Mouse (Mus musculus) left cerebral cortex, adult 18-20 months (tissue): ENCODE data around the gene Grik1. TPM values are rescaled to one million over a fixed set of nuclear protein-coding genes. Genes with fewer than 3 reads are reported as not detected.

Source experiments
- DNase-seq, 2 experiments: peaks; one replicate each; pipeline ENCODE4 v3.0.0; 2021 to 2022; ENCODE audit warnings: low spot score in 2 of 2, mixed read lengths in 1 of 2
- total RNA-seq, 2 experiments: library from RNA; stranded (reverse); gene quantifications; 2 replicates each; pipeline ENCODE4 v1.2.3; 2021

The Grik1 gene
- total RNA-seq, 2 experiments from 2014 or later: 15.0 to 16.4 TPM

DNA sequence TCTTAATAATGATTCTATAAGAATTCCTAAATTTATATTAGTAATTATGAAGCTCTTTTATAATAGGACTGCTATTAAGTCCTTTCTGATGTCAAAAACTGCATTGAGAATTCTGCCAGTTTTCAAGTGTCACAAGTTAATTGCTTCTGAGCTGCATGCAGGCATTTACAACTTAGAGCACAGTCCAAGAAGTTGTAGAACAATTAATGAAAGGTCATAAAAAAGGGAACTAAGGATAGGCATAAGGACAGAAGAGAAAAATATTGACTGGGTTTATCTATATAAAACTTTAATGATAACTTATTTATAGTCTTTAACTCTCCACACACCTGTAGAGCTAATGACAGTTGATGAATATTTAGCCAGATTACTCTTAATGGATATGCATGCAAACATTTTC is 123.5 kb downstream of the Grik1 start:
- no peak for DNase-seq

DNA sequence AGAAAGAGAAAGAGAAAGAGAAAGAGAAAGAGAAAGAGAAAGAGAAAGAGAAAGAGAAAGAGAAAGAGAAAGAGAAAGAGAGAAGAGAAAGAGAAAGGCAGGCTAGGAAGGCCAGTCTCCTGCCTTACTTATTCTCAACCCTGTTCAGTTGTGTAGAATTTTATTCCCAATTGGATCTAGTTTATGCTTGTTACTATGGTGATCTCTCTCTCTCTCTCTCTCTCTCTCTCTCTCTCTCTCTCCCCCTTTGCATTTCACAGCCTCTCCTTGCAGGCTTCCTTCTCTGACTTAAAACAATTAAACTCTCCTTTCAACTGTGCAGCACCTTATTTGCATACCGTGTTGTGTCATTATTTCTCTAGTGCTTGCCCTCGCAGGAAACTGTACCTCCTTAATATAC is 147.5 kb downstream of the Grik1 start:
- no peak for DNase-seq

DNA sequence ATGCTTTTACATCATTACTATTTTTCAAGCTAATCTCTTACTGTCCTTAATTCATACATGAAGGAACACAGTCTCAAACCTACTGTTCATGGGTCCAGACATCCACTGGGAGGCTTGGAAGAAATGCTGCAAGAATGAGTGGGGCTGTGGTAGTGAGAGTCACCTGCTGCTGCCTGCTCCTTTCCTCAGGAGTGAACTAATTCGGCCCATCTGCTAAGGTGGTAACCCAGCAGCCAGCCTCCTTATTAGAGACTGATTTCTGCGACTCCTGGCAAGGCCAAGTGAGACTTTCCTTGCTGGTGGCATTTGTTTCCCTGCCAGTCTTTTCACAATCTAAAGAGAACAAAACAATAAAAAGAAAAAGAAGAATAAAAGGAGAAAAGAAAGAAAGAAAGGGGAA is 147.9 kb downstream of the Grik1 start:
- DNase-seq: no peak

GRCm38 (mm10) chr16:88141594-88141993 is 148.5 kb downstream of the Grik1 start:
- DNase-seq: no peak

DNA sequence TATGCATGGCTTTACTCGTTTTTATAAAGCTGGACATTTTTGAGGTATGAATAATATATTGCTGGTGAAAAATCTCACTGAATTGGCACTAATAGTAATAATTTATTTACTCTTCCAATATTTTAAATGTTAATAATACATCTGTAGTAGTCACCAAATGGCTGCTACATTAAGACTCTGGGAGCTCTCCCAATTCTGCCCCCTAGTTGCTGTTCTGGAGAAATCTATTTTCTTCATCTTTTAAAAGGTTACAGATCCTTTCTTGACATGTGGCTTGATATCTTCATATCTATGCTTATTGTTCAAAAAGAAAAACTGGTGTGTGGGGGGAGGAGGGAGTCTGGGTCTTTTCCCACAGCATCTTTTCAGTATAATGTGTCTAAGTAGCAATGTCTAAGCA is 151.2 kb downstream of the Grik1 start:
- no peak for DNase-seq

- no peak for DNase-seq
These were observed 157.1 kb downstream of the Grik1 start for GRCm38 (mm10) chr16:88132919-88133318.

- no peak for DNase-seq
These were observed 159.0 kb downstream of the Grik1 start for GRCm38 (mm10) chr16:88131103-88131502.

- no peak for DNase-seq
These were observed 165.0 kb downstream of the Grik1 start for GRCm38 (mm10) chr16:88125098-88125497.

DNA sequence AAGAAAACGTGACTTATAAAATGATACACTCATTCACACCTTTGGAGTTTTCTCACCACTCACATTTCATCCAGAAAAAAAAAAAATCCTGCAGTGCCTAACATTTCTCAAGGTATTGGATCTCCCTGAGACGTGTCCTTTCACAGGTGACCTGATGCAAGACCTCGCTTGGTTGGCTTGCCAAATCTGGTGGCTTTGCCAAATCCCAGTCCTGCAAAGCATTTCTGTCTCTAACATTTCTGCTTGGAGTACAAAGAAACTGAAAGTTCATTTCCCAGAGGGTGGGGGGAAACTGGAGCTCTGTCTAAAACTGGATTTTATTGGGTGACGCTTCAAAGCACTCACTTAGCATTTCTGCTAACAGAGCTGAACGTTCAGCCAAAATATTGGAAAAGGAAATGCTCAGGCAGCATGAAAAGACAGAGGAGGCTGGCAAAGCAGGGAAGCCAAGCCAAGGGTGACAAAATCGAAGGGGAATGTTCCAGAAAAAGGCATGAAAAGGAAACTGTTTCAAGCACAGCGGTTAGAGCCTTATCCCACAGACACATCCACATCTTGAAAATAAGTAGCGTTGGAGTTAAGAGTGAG is 177.4 kb downstream of the Grik1 start:
- DNase-seq: no peak

DNA sequence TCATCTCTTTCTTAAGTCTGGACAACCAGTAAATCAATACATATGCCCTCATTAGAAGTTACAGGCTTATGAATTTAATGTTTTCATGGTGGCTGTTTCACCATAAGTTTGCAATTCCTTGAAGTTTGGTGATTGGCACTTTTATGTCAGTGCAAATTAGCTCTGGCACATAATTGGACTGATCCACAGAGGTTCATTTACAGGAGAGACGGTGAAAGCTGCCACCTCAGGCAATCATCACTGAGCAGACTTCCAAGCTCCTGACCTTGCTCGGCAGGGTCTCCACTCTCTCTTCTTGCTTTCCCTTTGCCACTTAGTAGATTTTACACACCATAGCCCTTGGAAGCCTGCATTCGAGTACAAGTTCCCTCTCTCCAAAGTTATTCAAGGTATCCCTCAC is 178.6 kb downstream of the Grik1 start:
- DNase-seq: no peak

GRCm38 (mm10) chr16:88094206-88094789 is 195.8 kb downstream of the Grik1 start:
- no peak for DNase-seq

DNA sequence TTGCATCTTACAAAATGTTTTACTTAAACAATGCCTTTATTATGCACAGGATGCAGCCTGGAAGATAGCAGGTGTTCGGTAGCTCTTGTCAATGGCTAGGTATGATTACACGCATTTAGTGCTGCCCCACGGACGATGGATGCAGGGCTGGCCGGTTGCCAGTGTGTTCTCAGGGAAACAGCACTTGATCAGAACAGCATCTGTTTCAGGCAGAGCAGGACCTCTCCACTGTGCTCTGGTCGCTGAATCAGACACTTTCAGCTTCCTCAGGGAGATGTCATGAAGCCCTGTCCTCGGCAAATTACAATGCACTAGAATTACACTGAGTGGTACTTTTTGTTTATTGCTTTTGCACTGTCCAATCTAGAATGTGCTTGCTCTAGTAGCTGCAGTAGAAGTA is 202.8 kb downstream of the Grik1 start:
- DNase-seq: no peak

- DNase-seq: no peak
These were observed 215.3 kb downstream of the Grik1 start for GRCm38 (mm10) chr16:88074716-88075115.

DNA sequence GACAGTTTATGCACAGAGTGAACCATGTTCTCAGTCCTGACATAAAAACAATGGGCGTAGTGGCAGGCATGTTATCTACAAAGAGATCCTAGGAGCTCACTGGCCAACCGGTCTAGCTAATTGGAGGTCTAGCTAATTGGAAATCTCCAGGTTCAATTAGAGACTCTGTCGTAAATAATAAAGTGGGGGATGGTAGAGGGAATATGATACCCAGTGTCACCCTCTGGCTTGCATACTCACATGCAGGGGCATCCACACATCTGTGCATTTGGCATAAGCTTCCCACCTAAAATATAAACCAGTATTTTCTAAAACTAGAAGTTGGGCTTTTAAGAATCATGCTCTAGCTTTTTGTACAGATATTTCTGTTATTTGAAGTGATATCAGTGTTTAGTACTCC is 229.1 kb downstream of the Grik1 start:
- no peak for DNase-seq

DNA sequence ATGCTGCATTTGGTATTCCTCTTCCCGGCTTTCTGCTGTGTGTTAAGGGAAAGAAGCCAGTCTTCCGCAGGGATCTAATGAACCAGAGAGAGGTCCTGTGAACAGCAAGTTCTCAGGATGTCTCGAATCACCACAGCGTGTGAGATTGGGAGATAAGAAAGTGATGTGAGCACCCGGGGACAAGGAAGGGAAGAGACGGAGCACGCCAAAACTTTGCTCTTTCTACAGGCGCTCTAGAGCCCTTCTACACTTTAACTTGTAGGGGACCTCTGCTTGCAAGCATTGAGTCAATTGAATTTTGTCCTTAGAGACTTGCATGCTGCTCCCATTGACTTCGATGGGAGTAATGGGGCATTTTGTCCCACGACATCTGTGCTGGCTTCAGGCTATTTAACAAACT is 241.9 kb downstream of the Grik1 start:
- no peak for DNase-seq

DNA sequence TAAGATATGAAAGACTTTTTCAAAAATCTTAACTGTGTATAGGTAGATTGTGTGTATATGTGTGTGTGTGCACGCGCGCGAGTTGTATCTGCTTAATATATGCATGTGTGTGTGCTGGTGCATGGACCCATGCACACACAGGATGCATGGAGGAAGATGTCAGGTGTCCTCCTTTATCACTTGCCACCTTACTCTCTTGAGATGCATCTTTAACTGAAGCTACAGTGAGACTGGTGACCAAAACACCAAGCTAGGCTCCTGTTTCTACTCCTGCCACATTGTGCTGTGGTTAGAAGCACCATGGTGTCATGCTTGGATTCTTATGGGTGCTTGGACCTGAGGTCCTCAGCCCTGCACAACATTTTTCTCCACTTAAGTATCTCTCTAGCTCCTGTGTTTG is 245.7 kb downstream of the Grik1 start:
- DNase-seq: no peak

- no peak for DNase-seq
These were observed 247.6 kb downstream of the Grik1 start for GRCm38 (mm10) chr16:88042458-88042857.

GRCm38 (mm10) chr16:88038503-88039091 is 251.5 kb downstream of the Grik1 start:
- no peak for DNase-seq

DNA sequence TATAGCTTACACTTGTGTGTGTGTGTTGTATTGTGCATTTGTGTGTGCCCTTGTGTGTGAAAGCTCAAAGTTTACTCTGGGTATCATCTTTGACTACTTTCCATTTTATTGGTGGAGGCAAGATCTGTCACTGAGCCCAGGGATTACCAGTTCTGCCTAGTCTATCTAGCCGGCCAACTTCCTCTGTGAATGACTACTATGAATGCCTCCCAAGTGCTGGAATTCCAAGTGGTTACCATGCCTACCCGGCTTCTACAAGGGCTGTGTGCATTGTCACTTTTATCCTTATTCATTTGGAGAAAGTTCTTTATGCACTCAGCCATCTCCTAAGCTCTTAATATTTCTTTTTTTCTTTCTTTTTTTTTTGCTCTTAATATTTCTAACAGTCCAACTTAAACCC is 301.3 kb downstream of the Grik1 start:
- no peak for DNase-seq

- DNase-seq: no peak
These were observed 305.7 kb downstream of the Grik1 start for GRCm38 (mm10) chr16:87984201-87984870.

DNA sequence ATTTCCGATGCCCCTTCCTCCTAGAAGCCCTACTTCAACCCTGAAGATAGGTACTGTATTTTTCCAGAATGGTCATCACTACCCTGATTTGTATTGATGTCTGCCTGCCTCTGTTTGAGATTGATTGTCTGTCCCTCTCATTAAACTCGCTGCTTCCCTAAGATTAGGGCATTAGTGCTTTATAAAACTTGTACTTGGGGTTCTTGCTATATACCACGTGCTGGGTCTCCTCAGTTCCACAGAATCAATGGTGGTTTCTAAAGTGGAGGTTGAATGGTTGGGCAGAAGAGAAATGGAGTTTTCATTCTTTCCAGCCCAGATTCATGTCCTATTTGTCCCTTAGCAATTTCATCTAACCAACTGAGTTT is 316.0 kb downstream of the Grik1 start:
- no peak for DNase-seq

- DNase-seq: no peak
These were observed 316.5 kb downstream of the Grik1 start for GRCm38 (mm10) chr16:87973394-87974075.
